Mouse (Mus musculus): Measurements from ENCODE around the gene Umad1.
A peak's percentile ranks its signal among the peaks of the same experiment; 100 is the strongest.

The Umad1 gene

GRCm38 (mm10) chr6:8421421-8421820 is 162.3 kb downstream of the Umad1 start:
- DNase-seq = no peak

GRCm38 (mm10) chr6:8421959-8422581 is 163.0 kb downstream of the Umad1 start:
- DNase-seq = peak; percentile 60 to 80

GRCm38 (mm10) chr6:8423142-8423541 is 164.1 kb downstream of the Umad1 start:
- no peak for DNase-seq

- DNase-seq = no peak
These were observed 168.6 kb downstream of the Umad1 start for GRCm38 (mm10) chr6:8427692-8428091.

- no peak for DNase-seq
These were observed 171.6 kb downstream of the Umad1 start for GRCm38 (mm10) chr6:8430610-8431234.

GRCm38 (mm10) chr6:8433179-8433578 is 174.1 kb downstream of the Umad1 start:
- peak; percentile 41 to 57 for DNase-seq

GRCm38 (mm10) chr6:8437937-8438336 is 178.8 kb downstream of the Umad1 start:
- DNase-seq = peak; percentile 40 to 59

GRCm38 (mm10) chr6:8441814-8442213 is 182.7 kb downstream of the Umad1 start:
- no peak for DNase-seq

GRCm38 (mm10) chr6:8446786-8447185 is 187.7 kb downstream of the Umad1 start:
- no peak for DNase-seq

- no peak for DNase-seq
These were observed 196.5 kb downstream of the Umad1 start for GRCm38 (mm10) chr6:8455599-8455998.

GRCm38 (mm10) chr6:8458596-8458995 is 199.5 kb downstream of the Umad1 start:
- no peak for DNase-seq

GRCm38 (mm10) chr6:8462447-8462846 is 203.4 kb downstream of the Umad1 start:
- DNase-seq = no peak

- DNase-seq = no peak
These were observed 206.3 kb downstream of the Umad1 start for GRCm38 (mm10) chr6:8465388-8465787.

GRCm38 (mm10) chr6:8465985-8466384 is 206.9 kb downstream of the Umad1 start:
- DNase-seq = no peak

- DNase-seq = no peak
These were observed 208.7 kb downstream of the Umad1 start for GRCm38 (mm10) chr6:8467667-8468337.

- no peak for DNase-seq
These were observed 210.8 kb downstream of the Umad1 start for GRCm38 (mm10) chr6:8469918-8470317.

GRCm38 (mm10) chr6:8472125-8472524 is 213.0 kb downstream of the Umad1 start:
- no peak for DNase-seq

- DNase-seq = no peak
These were observed 213.8 kb downstream of the Umad1 start for GRCm38 (mm10) chr6:8472915-8473314.

GRCm38 (mm10) chr6:8473498-8473897 is 214.4 kb downstream of the Umad1 start:
- DNase-seq = no peak

GRCm38 (mm10) chr6:8474316-8474715 is 215.2 kb downstream of the Umad1 start:
- DNase-seq = no peak

- no peak for DNase-seq
These were observed 215.7 kb downstream of the Umad1 start for GRCm38 (mm10) chr6:8474820-8475219.

- DNase-seq = no peak
These were observed 220.1 kb downstream of the Umad1 start for GRCm38 (mm10) chr6:8479176-8479575.

GRCm38 (mm10) chr6:8484437-8485275 is 225.6 kb downstream of the Umad1 start:
- peak; percentile 54 to 68 for DNase-seq
